Mouse (Mus musculus): ENCODE data around the gene Epo. TPM values are rescaled to one million over a fixed set of nuclear protein-coding genes. Genes with fewer than 3 reads are reported as not detected.
A peak's percentile ranks its signal among the peaks of the same experiment; 100 is the strongest.

Epo gene
- polyA plus RNA-seq, 1 experiment from 2014 or later = not detected

DNA sequence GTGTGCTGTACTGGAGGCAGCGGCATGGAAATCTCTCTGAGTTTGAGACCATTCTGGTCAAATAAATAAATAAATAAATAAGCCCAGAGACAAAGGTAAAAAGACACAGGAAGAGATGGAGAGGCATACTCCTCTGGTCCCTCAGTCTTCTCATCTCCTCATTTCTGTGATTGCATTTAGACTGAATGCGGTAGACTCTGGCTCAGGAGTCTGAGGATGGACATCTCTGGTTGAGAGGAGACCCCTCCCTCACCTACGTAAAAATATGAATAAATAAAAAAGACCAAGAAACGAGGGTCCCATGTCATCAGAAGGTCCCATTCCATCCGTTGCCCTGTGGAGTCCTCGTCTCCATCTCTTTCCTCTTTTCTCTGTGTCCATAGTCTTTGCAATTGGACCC lies 20.0 kb upstream of the Epo start:
- H3K4me2 ChIP-seq (ENCODE audit: low read length) = peak overlapping the region; percentile 28
- 0 out of 2 replicates have a peak, but pooled peaks cover 4% of the 10 kb centered on the region for H3K9me3 ChIP-seq (ENCODE audit: control insufficient read depth, low read length)
- no peak overlapping the region for H3K4me3 ChIP-seq (ENCODE audit: control insufficient read depth in 1 of 2, insufficient read depth in 1 of 2, low read depth in 1 of 2, low read length in 2 of 2)
- 26% methylated on average over 6 of the region's 6 CpGs for WGBS
- H3K9ac ChIP-seq (ENCODE audit: low read length) = no peak overlapping the region
- H3K27ac ChIP-seq (replicated peaks in 1 of 2; ENCODE audit: control insufficient read depth in 1 of 2, insufficient read depth in 1 of 2, low read depth in 2 of 2, low read length in 2 of 2) = no peak overlapping the region
- H3K4me1 ChIP-seq (ENCODE audit: control insufficient read depth in 2 of 2, insufficient read depth in 2 of 2, low read length in 2 of 2) = no peaks in the 10 kb centered on the region; a peak in 1 of 4 replicates
- no peak for ATAC-seq (ENCODE audit: insufficient number of reproducible peaks, insufficient read depth, low FRiP score, low read depth)
- peaks cover 23% of the 10 kb centered on the region for H3K27me3 ChIP-seq (ENCODE audit: control insufficient read depth, insufficient read depth, low read length)
- no peaks in the 10 kb centered on the region for H3K36me3 ChIP-seq (ENCODE audit: control insufficient read depth, insufficient read depth, low read length)

DNA sequence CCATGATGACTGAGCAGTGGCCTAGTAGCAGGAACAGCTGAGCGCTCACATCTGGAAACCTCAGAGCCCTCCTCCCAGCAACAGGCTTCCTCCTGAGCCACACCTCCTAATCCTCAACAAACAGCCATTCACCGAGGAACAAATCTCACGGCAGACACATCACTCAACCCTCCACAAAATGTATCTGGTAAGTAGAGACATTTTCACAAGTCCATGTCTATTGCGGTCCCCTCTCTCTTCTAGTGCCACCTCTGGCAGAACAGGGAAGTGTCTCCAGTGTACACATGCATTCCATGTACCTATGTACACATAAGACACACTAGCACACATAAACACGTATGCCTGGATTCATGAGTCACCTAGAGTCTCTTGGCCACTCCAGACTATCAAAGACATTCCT lies 18.1 kb upstream of the Epo start:
- 75% methylated on average over 5 of the region's 5 CpGs for WGBS
- no peak overlapping the region for H3K4me2 ChIP-seq (ENCODE audit: low read length)
- H3K27me3 ChIP-seq (ENCODE audit: control insufficient read depth, insufficient read depth, low read length) = peaks cover 23% of the 10 kb centered on the region
- no peak overlapping the region for H3K9ac ChIP-seq (ENCODE audit: low read length)
- no peak overlapping the region for H3K27ac ChIP-seq (replicated peaks in 1 of 2; ENCODE audit: control insufficient read depth in 1 of 2, insufficient read depth in 1 of 2, low read depth in 2 of 2, low read length in 2 of 2)
- no peak for ATAC-seq (ENCODE audit: insufficient number of reproducible peaks, insufficient read depth, low FRiP score, low read depth)
- H3K9me3 ChIP-seq (ENCODE audit: control insufficient read depth, low read length) = 0 out of 2 replicates have a peak, but pooled peaks cover 4% of the 10 kb centered on the region
- no peaks in the 10 kb centered on the region; a peak in 1 of 4 replicates for H3K4me1 ChIP-seq (ENCODE audit: control insufficient read depth in 2 of 2, insufficient read depth in 2 of 2, low read length in 2 of 2)
- H3K4me3 ChIP-seq (ENCODE audit: control insufficient read depth in 1 of 2, insufficient read depth in 1 of 2, low read depth in 1 of 2, low read length in 2 of 2) = no peak overlapping the region
- H3K36me3 ChIP-seq (ENCODE audit: control insufficient read depth, insufficient read depth, low read length) = no peaks in the 10 kb centered on the region

DNA sequence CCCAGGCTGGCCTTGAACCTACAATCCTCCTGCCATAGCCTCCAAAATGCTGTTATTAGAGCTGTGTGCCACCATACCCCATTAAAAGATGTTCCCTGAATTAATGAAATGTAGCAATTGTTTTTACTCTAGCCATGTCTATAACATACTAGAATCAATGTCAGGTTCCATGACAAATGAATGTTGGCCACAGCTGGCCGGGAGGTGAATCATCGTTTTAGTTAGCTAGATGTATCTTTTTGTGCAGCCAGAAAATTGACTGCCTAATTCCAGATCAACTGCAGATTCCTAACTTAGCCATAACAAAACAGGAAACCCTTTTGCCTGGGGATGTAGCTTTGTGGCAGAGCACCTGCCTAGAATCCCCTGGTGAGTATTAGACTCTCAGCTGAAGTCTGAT lies 16.8 kb upstream of the Epo start:
- no peak overlapping the region for H3K4me2 ChIP-seq (ENCODE audit: low read length)
- ATAC-seq (ENCODE audit: insufficient number of reproducible peaks, insufficient read depth, low FRiP score, low read depth) = no peak
- no peak overlapping the region for H3K27ac ChIP-seq (replicated peaks in 1 of 2; ENCODE audit: control insufficient read depth in 1 of 2, insufficient read depth in 1 of 2, low read depth in 2 of 2, low read length in 2 of 2)

DNA sequence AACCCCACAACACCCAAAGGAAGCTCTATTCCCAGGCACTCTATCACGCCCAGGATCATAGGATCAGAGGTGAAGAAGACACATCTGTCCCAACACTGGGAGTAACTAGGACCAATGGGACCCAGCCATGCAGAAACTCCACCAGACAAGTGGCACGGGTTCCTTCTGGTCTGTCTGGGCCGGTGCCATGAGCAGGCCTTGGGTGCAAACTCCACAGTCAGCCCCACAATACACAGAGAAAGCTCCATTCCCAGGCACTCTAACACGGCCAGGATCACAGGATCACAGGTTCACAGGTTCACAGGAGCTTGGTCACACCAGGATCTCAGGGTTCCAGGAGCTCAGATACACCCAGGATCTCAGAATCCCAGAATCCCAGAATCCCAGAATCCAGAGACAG lies 12.6 kb upstream of the Epo start:
- Histone ChIP-seq H3K4me2 (ENCODE audit: low read length) (no peak overlapping the region), H3K9me3 (ENCODE audit: control insufficient read depth, low read length) (no peaks in the 10 kb centered on the region), H3K27me3 (ENCODE audit: control insufficient read depth, insufficient read depth, low read length) (no peaks in the 10 kb centered on the region), H3K9ac (ENCODE audit: low read length) (no peak overlapping the region), H3K4me1 (ENCODE audit: control insufficient read depth in 2 of 2, insufficient read depth in 2 of 2, low read length in 2 of 2) (no peaks in the 10 kb centered on the region), H3K36me3 (ENCODE audit: control insufficient read depth, insufficient read depth, low read length) (no peaks in the 10 kb centered on the region), H3K4me3 (ENCODE audit: control insufficient read depth in 1 of 2, insufficient read depth in 1 of 2, low read depth in 1 of 2, low read length in 2 of 2) (no peak overlapping the region), H3K27ac (replicated peaks in 1 of 2; ENCODE audit: control insufficient read depth in 1 of 2, insufficient read depth in 1 of 2, low read depth in 2 of 2, low read length in 2 of 2) (no peak overlapping the region)
- ATAC-seq (ENCODE audit: insufficient number of reproducible peaks, insufficient read depth, low FRiP score, low read depth) = no peak
- 70% methylated on average over 4 of the region's 4 CpGs for WGBS

More for the DNA sequence above, 16.8 kb upstream of the Epo start:
- H3K9me3 ChIP-seq (ENCODE audit: control insufficient read depth, low read length) = no peaks in the 10 kb centered on the region
- no peaks in the 10 kb centered on the region; a peak in 1 of 4 replicates for H3K4me1 ChIP-seq (ENCODE audit: control insufficient read depth in 2 of 2, insufficient read depth in 2 of 2, low read length in 2 of 2)
- H3K27me3 ChIP-seq (ENCODE audit: control insufficient read depth, insufficient read depth, low read length) = peaks cover 18% of the 10 kb centered on the region
- H3K9ac ChIP-seq (ENCODE audit: low read length) = no peak overlapping the region
- WGBS = 77% methylated on average over 2 of the region's 2 CpGs
- no peaks in the 10 kb centered on the region for H3K36me3 ChIP-seq (ENCODE audit: control insufficient read depth, insufficient read depth, low read length)
- H3K4me3 ChIP-seq (ENCODE audit: control insufficient read depth in 1 of 2, insufficient read depth in 1 of 2, low read depth in 1 of 2, low read length in 2 of 2) = no peak overlapping the region

DNA sequence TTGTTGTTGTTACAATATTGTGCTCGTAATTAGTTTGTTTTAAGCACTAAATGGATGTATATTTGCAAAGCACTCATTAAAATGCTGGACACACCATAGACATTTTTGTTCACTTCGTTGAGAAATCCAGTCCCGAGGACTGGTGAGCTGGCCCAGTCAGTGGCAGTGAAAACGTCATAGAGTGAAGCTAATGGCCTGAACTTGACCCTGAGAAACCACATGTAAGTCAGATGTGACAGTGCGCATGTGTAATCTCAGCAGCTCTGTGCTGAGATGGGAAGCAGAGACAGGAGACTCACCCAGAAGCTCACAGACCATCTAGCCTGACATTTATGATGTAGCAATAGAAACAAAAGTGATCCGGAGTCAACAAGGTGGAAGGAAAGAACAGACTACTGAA lies 11.9 kb upstream of the Epo start:
- Histone ChIP-seq H3K4me1 (ENCODE audit: control insufficient read depth in 2 of 2, insufficient read depth in 2 of 2, low read length in 2 of 2) (no peaks in the 10 kb centered on the region), H3K4me2 (ENCODE audit: low read length) (no peak overlapping the region), H3K36me3 (ENCODE audit: control insufficient read depth, insufficient read depth, low read length) (no peaks in the 10 kb centered on the region), H3K4me3 (ENCODE audit: control insufficient read depth in 1 of 2, insufficient read depth in 1 of 2, low read depth in 1 of 2, low read length in 2 of 2) (no peak overlapping the region), H3K9me3 (ENCODE audit: control insufficient read depth, low read length) (no peaks in the 10 kb centered on the region), H3K9ac (ENCODE audit: low read length) (no peak overlapping the region), H3K27me3 (ENCODE audit: control insufficient read depth, insufficient read depth, low read length) (no peaks in the 10 kb centered on the region), H3K27ac (replicated peaks in 1 of 2; ENCODE audit: control insufficient read depth in 1 of 2, insufficient read depth in 1 of 2, low read depth in 2 of 2, low read length in 2 of 2) (no peak overlapping the region)
- no peak for ATAC-seq (ENCODE audit: insufficient number of reproducible peaks, insufficient read depth, low FRiP score, low read depth)
- 60% methylated on average over 6 of the region's 6 CpGs for WGBS

DNA sequence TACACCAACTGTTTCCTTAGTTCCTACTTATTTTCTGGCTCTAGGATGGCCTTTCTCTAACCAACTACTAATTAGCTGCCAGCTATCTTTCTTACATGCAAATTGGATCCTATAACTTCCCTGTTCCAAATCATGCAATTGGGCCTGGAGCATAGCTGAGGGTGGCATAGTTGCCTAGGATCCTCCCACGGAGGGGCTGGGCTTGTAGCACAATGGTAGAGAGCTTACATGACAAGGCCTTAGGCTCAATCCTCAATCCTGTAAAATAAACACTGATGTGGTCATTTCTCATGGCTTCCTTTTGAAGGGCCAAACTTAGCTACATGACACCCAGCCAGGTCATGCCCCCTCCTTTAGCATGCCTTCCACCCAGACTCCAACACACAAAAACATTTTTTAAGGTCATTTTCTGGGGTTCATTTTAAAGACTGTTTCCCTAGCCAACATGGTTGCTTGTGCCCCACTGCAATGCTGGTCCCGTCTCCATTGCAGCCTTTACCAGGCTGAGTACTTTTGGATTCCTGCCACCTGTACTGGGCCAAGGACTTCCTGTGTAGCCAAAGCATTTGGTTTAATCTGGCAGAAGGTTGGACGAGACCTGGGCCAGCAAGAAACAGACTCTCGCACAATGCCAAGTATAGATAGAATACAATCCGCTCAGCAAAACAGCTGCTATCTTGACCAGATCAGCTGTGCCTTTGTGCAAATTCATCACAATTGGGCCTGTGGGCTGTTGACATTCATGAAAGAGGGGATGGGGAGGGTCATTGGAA lies 8.9 kb upstream of the Epo start:
- Histone ChIP-seq H3K36me3 (ENCODE audit: control insufficient read depth, insufficient read depth, low read length) (no peaks in the 10 kb centered on the region), H3K9me3 (ENCODE audit: control insufficient read depth, low read length) (no peaks in the 10 kb centered on the region), H3K27ac (replicated peaks in 1 of 2; ENCODE audit: control insufficient read depth in 1 of 2, insufficient read depth in 1 of 2, low read depth in 2 of 2, low read length in 2 of 2) (no peak overlapping the region), H3K9ac (ENCODE audit: low read length) (no peak overlapping the region), H3K4me2 (ENCODE audit: low read length) (no peak overlapping the region), H3K4me3 (ENCODE audit: control insufficient read depth in 1 of 2, insufficient read depth in 1 of 2, low read depth in 1 of 2, low read length in 2 of 2) (no peak overlapping the region), H3K27me3 (ENCODE audit: control insufficient read depth, insufficient read depth, low read length) (no peaks in the 10 kb centered on the region), H3K4me1 (ENCODE audit: control insufficient read depth in 2 of 2, insufficient read depth in 2 of 2, low read length in 2 of 2) (peaks cover 3 to 6% of the 10 kb centered on the region in 2 experiments; a peak in 3 of 4 replicates)
- no peak for ATAC-seq (ENCODE audit: insufficient number of reproducible peaks, insufficient read depth, low FRiP score, low read depth)
- 60% methylated on average over 5 of the region's 5 CpGs for WGBS

DNA sequence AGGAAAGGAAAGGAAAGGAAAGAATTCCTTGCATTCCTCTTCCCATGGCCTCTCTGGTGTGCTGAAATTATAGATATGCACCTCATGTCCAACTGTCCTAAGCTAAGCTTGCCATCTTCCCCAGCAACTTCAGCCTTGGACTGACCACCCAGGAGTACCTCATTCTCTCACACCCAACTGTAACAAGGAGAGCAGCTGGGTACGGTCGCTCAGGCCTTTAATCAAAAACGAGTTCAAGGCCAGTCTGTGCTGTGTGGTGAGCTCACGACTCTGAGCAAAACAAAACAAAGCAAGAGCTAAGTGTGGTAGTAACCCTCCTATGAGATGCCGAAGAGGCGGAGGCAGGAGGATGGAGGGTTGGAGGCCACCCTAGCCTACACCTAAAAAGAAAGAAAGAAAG lies 7.9 kb upstream of the Epo start:
- Histone ChIP-seq H3K4me1 (ENCODE audit: control insufficient read depth in 2 of 2, insufficient read depth in 2 of 2, low read length in 2 of 2) (peaks cover 3 to 6% of the 10 kb centered on the region in 2 experiments; a peak in 3 of 4 replicates), H3K4me3 (ENCODE audit: control insufficient read depth in 1 of 2, insufficient read depth in 1 of 2, low read depth in 1 of 2, low read length in 2 of 2) (no peak overlapping the region), H3K4me2 (ENCODE audit: low read length) (no peak overlapping the region), H3K27me3 (ENCODE audit: control insufficient read depth, insufficient read depth, low read length) (no peaks in the 10 kb centered on the region), H3K9me3 (ENCODE audit: control insufficient read depth, low read length) (no peaks in the 10 kb centered on the region), H3K36me3 (ENCODE audit: control insufficient read depth, insufficient read depth, low read length) (no peaks in the 10 kb centered on the region), H3K9ac (ENCODE audit: low read length) (no peak overlapping the region), H3K27ac (replicated peaks in 1 of 2; ENCODE audit: control insufficient read depth in 1 of 2, insufficient read depth in 1 of 2, low read depth in 2 of 2, low read length in 2 of 2) (no peak overlapping the region)
- 69% methylated on average over 6 of the region's 6 CpGs for WGBS
- no peak for ATAC-seq (ENCODE audit: insufficient number of reproducible peaks, insufficient read depth, low FRiP score, low read depth)

Data from heart, embryonic 14.5 days (tissue).